Mouse (Mus musculus): ENCODE results near the gene Gjc1.

The Gjc1 gene

GRCm38 (mm10) chr11:102772771-102773700 lies 46.5 kb downstream of the Gjc1 start:
- DNase-seq (ENCODE audit: extremely low spot score, low read depth, low spot score): no peak

- DNase-seq (ENCODE audit: extremely low spot score, low read depth, low spot score): no peak
Observed at GRCm38 (mm10) chr11:102771916-102772714, 47.4 kb downstream of the Gjc1 start.

DNA sequence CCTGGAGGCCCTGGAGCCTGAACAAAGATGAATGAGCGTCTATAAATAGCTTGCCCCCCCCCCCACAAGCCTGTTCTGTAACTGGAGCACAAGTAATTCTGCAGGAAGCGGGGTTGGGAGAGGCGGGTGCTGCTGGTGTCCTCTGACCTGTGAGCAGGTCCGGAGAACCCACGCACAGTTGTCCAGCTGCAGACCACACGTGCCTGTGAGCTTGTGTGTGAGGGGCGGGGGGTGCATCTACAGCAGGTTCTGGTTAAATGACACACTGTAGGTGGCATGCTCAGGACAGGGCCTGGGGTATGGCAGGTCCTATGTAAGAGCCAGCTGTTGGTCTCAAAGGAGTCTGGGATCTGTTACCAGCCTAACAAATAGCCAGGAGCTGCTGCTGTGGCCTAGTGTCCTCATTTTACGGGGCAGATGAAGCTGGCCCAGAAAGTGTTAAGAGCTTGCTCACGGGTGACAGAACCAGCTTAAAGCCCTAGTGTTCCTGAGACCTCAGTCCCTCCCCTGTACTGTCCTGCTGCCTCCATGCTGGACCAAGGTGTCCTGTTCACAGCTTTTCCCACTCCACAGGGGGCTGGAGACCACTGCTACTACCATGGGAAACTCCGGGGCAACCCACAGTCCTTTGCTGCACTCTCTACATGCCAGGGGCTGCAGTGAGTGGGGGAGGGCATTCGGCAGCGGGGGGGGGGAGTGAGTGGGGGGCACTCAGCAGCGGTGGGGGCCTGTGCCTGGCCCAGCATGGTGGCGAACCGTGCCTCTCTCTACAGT lies 48.7 kb downstream of the Gjc1 start:
- no peak for DNase-seq (ENCODE audit: extremely low spot score, low read depth, low spot score)

GRCm38 (mm10) chr11:102769993-102770661 lies 49.4 kb downstream of the Gjc1 start:
- DNase-seq (ENCODE audit: extremely low spot score, low read depth, low spot score): no peak

DNA sequence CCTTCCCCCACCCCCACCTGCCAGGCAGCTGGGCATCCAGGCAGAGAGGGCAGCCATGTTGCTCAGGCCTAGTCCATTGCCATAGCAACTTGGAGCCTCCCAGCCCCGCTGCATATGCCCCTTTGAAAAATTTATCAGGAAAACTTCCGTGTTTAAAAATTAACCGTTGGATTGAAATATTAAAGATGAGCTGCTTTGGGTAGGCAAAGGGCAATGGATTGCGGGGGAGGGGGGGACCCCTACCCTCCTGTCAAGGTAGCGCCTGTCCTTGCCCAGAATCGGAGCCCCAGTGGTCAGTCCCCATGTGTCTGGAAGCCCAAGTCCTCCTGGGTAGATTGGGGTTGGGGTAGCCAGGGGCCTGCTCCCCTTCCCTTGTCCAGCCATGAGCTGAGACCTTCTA lies 50.4 kb downstream of the Gjc1 start:
- no peak for DNase-seq (ENCODE audit: extremely low spot score, low read depth, low spot score)

DNA sequence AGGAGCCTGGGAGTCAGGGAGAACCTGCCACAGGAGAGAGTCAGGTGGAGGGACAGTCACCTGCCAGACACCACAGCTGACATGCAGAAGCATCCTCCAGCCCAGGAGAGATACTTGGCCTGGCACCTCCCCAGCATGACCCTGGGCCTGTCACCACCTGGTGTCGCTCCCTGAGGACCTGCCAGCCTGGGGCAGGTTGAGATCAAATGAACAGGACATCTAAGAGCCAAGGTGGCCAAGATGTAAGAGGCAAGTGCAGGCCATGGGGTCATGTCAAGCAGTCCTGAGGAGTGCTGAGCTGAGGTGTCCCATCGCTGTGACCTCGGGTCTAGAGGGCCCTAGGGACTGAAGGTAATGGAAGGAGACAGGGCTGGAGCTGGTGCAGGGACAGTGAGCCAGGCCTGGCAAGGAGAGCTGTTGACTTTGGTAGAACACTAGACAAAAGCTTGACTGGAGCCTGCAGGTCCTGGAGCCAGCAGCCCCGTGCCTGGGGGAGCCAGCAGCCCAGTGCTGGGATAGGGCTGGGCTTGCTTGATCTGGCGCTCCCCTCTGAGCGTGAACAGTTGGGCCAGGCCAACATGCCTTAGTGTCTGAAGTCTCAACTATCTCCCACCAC lies 52.3 kb downstream of the Gjc1 start:
- DNase-seq (ENCODE audit: extremely low spot score, low read depth, low spot score): no peak

- no peak for DNase-seq (ENCODE audit: extremely low spot score, low read depth, low spot score)
Observed at GRCm38 (mm10) chr11:102765416-102765815, 54.1 kb downstream of the Gjc1 start.

- DNase-seq (ENCODE audit: extremely low spot score, low read depth, low spot score): no peak
Observed at GRCm38 (mm10) chr11:102763009-102763767, 56.3 kb downstream of the Gjc1 start.

GRCm38 (mm10) chr11:102762248-102762647 lies 57.3 kb downstream of the Gjc1 start:
- no peak for DNase-seq (ENCODE audit: extremely low spot score, low read depth, low spot score)

DNA sequence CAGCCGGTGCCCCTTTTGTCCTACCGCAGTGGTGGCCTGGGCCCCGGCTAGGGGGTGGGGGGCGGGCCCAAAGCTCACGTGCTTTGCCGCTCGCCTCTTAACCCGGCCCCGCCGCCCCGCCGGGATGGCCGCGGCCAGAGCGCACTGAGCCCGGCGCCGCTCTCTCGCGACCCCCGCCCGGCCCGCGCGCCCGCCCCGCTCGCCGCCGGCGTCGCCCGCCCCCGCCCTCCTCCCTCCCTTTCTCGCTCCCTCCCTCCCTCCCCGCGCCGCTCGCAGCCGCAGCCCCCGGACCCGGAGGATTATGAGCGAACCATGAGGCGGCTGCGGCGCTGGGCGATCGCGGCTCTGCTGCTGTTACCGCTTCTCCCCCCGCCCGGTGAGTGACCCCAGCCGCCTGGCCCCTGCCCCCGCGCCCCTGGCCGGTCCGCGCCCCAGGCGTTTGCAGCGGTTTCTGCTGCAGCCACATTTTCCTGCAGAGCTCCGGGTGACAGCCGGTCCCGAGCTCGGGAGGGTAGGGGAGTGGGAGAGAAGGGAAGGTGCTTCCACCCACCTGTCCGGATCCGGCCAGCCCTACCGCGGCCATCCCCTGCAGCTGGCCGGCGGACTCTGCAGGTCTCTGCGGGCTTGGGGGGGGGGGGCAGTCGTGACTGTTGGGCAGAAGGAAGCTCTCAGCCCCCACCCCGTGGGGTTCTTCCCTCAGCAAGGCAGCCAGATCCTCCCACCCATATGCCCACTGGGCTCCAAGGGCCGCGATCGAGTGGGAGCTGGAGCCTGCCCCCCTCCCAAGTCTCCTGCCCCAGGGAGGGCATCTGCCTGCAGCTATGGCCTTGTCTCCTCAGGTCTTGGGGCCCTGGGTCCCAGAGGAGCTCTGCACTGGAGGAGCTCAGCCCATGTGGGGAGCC lies 57.9 kb downstream of the Gjc1 start, which contains the start of gene Adam11:
Adam11 (plus strand) TSS at position 131 of the 902 bp plus-strand sequence.
- no peak for DNase-seq (ENCODE audit: extremely low spot score, low read depth, low spot score)

DNA sequence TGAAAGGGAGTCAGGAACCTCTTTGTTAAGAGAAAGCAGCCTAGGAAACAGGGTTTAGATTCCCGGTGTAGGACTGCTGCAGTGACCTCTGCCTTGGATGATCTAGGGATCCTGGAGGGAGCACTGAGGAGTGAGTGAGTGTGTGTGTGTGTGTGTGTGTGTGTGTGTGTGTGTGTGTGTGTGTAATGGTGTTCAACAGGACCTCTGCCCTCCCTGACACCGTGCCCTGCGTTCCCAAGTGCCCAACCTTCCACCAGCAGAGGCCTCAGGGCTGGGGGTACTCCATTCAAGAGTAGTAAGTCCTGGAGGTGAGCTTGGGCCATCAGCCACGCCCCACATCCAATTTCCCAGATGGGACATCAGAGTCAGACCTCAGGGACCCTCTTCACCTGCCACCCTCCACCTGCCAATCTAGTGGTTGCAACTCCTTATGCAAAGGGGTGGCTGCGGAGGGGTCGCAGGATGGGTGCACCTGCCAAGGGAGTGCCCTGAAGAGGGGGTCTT lies 58.6 kb downstream of the Gjc1 start:
- no peak for DNase-seq (ENCODE audit: extremely low spot score, low read depth, low spot score)

- no peak for DNase-seq (ENCODE audit: extremely low spot score, low read depth, low spot score)
Observed at GRCm38 (mm10) chr11:102758977-102759376, 60.5 kb downstream of the Gjc1 start.

- DNase-seq (ENCODE audit: extremely low spot score, low read depth, low spot score): no peak
Observed at GRCm38 (mm10) chr11:102755391-102755790, 64.1 kb downstream of the Gjc1 start.

DNA sequence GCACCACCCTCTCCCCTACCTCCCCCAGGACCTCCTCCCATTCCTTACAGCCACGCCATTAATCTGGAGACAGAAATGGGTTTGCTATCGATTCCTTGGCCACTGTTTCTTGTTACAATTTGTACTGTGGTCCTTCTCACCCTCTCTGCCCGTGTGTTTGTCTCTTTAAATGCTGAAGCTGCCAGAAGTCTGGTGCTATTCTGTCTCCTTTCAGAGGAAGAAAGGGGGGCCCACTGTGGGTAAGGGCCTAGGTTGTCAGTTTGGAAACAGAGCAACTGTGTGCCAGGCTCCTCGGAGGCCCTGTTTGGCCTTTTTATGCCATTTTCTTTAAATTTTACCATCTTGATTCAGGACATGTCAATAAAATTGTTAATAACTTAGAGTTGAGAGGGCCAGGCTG lies 65.1 kb downstream of the Gjc1 start:
- no peak for DNase-seq (ENCODE audit: extremely low spot score, low read depth, low spot score)

- DNase-seq (ENCODE audit: extremely low spot score, low read depth, low spot score): no peak
Observed at GRCm38 (mm10) chr11:102753591-102754324, 65.7 kb downstream of the Gjc1 start.

DNA sequence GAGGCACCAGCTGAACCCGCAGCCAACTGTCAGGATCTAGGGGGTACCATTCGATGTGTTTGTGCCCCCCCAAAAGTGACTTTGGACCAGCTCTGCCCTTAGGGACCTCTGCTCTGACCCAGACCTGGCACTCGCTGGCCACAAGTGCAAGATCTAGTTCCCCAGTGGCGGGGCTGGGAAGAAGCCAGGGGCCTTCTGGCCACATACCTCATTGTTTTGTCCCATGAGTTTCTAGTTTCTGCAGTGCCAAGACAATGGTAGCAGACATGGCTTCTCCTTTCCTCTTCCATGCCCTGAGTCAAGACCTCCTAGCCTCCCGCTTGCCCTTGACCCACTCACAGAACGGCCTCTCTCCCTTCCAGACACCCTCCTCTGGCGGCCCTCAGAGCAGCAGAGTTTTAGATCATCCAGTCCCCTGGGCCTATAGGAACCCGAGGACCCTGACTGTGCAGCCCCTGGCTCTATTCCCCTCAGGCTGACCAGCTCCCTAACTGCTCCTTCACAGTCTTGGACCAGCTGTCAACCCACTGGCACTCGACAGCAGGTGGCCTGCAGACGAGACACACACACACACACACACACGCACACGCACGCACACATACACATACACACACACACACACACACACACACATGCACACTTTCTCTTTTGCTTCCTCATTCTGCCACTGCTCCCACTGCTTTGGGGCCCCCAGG lies 66.5 kb downstream of the Gjc1 start:
- no peak for DNase-seq (ENCODE audit: extremely low spot score, low read depth, low spot score)

- no peak for DNase-seq (ENCODE audit: extremely low spot score, low read depth, low spot score)
Observed at GRCm38 (mm10) chr11:102749712-102750111, 69.8 kb downstream of the Gjc1 start.

Data from hindlimb bud, embryonic 11.5 days (tissue).